Mouse (Mus musculus) thymus, adult 2 months (tissue): ENCODE results near the gene Vegfa. TPM values are rescaled to one million over a fixed set of nuclear protein-coding genes. Genes with fewer than 3 reads are reported as not detected.

Source experiments
- DNase-seq: peaks from one replicate; pipeline ENCODE4 v3.0.0; 2021
- H3K27ac ChIP-seq: fragments of 200-500 bp; 2 replicates; pipeline ENCODE4 v1.5.1; 2012; ENCODE audit warnings: low read length, control low read depth; ENCODE audit not compliant: control insufficient read depth, insufficient read depth
- H3K27me3 ChIP-seq: fragments of 200-500 bp; 2 replicates; pipeline ENCODE4 v1.6.1; 2012; ENCODE audit warnings: mild to moderate bottlenecking, low read length, moderate library complexity, mixed read lengths; ENCODE audit not compliant: control insufficient read depth, insufficient read depth
- H3K36me3 ChIP-seq: fragments of 200-500 bp; 2 replicates; pipeline ENCODE4 v1.6.1; 2012; ENCODE audit warnings: mild to moderate bottlenecking, low read length, moderate library complexity; ENCODE audit not compliant: control insufficient read depth, insufficient read depth
- H3K4me1 ChIP-seq: fragments of 200-500 bp; replicated peaks from 2 replicates; pipeline ENCODE4 v1.6.1; 2012; ENCODE audit warnings: low read length; ENCODE audit not compliant: control insufficient read depth, insufficient read depth
- H3K4me3 ChIP-seq: fragments of 200-500 bp; 2 replicates; pipeline ENCODE4 v1.5.1; 2012; ENCODE audit warnings: mild to moderate bottlenecking, low read length, control low read depth, moderate library complexity; ENCODE audit not compliant: control insufficient read depth, insufficient read depth
- CTCF ChIP-seq: fragments of 200-500 bp; IDR thresholded peaks from 2 replicates; pipeline ENCODE4 v1.5.1; 2012; ENCODE audit warnings: mild to moderate bottlenecking, control low read depth, low read length, moderate library complexity, borderline replicate concordance; ENCODE audit not compliant: control insufficient read depth, poor library complexity, insufficient read depth; ENCODE audit errors: extremely low read depth
- POLR2A ChIP-seq: fragments of 200-500 bp; IDR thresholded peaks from 2 replicates; pipeline ENCODE4 v1.6.1; 2012; ENCODE audit warnings: mild to moderate bottlenecking, low read length, control low read depth, moderate library complexity; ENCODE audit not compliant: control insufficient read depth, poor library complexity, insufficient read depth; ENCODE audit errors: extremely low read depth
- WGBS: fragments of 180-500 bp; shearing (Covaris S2); methylation state at CpG from one replicate; pipeline ENCODE4 v1.1.7; 2018; 5-methylcytosine and 5-hydroxymethylcytosine counted together
- polyA plus RNA-seq: library from polyadenylated mRNA; depleted of rRNA; stranded (reverse); fragments of >200 nt; gene quantifications from 2 replicates; pipeline ENCODE4 v1.2.3, GENCODE M21; 2012

Vegfa gene
- polyA plus RNA-seq, 1 experiment: 65.2 TPM

DNA sequence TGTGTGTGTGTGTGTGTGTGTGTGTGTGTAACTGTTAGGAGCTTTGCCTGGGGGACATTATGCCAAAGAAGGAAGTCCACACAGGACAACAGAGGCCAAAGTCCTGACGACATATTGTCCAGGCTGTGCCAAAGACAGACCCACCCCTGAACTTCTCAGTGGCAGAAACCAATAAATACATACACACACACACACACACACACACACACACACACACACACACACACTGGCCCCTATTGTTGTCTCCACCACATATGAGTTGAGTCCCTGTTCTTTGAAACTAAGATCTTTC is 44.0 kb upstream of the Vegfa start:
- WGBS: 67% methylated on average over 1 of the region's 1 CpGs
- no peak for TF ChIP-seq POLR2A
- TF ChIP-seq CTCF: no peak
- no peak overlapping the region for H3K4me3 ChIP-seq
- no peaks in the 10 kb centered on the region for H3K36me3 ChIP-seq
- no peak overlapping the region for H3K27ac ChIP-seq
- H3K4me1 ChIP-seq: peaks cover 22% of the 10 kb centered on the region
- no peaks in the 10 kb centered on the region for H3K27me3 ChIP-seq
- no peak for DNase-seq

DNA sequence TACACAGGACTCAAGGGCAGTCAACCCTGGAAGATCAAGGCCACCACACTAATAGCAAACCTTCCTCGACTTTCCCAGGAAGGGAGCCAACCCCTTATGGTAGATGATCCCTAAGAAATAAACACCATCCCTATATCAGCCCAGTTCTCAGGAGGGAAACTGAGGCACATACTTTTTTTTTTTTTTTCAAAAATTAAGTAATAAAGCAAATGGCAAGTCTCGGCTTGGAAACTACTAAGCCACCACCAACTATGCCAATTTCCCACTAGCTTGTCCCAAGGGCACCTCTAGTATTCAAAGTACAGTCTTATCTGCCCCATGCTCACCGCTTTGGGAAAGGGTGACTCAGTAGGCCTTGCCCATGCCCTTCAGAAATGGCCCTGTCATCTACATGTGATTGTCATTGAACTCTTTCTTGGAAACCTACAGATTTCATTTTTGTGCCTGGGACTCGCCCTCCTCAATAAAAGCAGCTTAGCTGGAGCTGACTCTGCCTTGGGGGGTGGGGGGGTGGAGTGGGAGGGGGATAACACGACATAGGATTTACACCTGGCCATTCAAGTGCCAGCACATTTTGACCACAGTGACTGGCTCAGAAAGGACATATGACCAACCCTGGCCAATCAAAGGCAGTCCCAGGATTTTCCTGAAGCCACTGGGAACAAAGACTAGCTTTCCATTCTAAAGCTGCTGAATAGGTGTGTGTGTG is 43.5 kb upstream of the Vegfa start:
- WGBS: 82% methylated on average over 5 of the region's 5 CpGs
- no peak for TF ChIP-seq CTCF
- no peak for TF ChIP-seq POLR2A
- no peaks in the 10 kb centered on the region for H3K36me3 ChIP-seq
- H3K4me1 ChIP-seq: peaks cover 22% of the 10 kb centered on the region
- no peaks in the 10 kb centered on the region for H3K27me3 ChIP-seq
- no peak overlapping the region for H3K27ac ChIP-seq
- no peak overlapping the region for H3K4me3 ChIP-seq
- no peak for DNase-seq

GRCm38 (mm10) chr17:46075116-46075485 is 42.9 kb upstream of the Vegfa start:
- no peaks in the 10 kb centered on the region for H3K27me3 ChIP-seq
- H3K27ac ChIP-seq: no peak overlapping the region
- TF ChIP-seq CTCF (peak; percentile 50; the same call in 1 of the 2 replicates), POLR2A (no peak)
- peak; percentile 68 for DNase-seq
- WGBS: 42% methylated on average over 3 of the region's 3 CpGs
- H3K4me3 ChIP-seq: no peak overlapping the region
- H3K4me1 ChIP-seq: peaks cover 22% of the 10 kb centered on the region
- no peaks in the 10 kb centered on the region for H3K36me3 ChIP-seq

GRCm38 (mm10) chr17:46074398-46075115 is 42.4 kb upstream of the Vegfa start:
- no peak for TF ChIP-seq POLR2A
- no peak for TF ChIP-seq CTCF

DNA sequence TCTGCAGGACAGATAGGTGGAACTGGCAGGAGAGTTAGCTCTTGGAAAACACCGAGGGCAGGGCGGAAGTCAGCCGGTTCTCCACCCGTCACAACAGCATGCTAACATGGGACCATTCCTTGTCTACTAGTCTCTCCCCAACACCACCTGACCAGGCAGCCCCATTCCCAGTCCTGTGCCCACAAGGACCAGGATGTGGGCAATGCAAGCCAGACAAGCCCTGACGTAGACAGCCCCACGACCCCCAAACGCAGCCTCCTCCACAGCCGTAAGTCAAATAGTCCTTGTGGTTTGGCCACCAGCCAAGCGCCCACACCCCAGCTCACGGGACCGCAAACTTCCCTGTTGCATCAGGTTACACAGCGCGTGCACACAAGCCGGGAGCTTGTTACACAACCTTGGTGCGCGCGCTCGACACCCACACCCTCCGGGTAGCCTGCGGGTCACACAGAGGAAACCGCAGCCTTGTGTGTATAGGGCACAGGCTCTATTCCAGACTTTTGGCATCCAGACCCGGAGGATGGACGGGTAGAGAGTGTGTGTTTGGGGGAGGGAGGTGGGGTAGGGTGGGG is 41.6 kb upstream of the Vegfa start:
- 1% methylated on average over 23 of the region's 23 CpGs for WGBS
- Histone ChIP-seq H3K4me1 (peaks cover 22% of the 10 kb centered on the region), H3K4me3 (peak overlapping the region; percentile 28), H3K36me3 (no peaks in the 10 kb centered on the region), H3K27me3 (no peaks in the 10 kb centered on the region), H3K27ac (no peak overlapping the region)
- TF ChIP-seq CTCF: no peak
- no peak for TF ChIP-seq POLR2A
- peak; percentile 87 for DNase-seq

More at GRCm38 (mm10) chr17:46074398-46075115, 42.4 kb upstream of the Vegfa start:
- Histone ChIP-seq H3K27ac (no peak overlapping the region), H3K4me3 (0 out of 2 replicates have a peak overlapping the region, but pooled peaks have one; percentile 28), H3K27me3 (no peaks in the 10 kb centered on the region), H3K4me1 (peaks cover 22% of the 10 kb centered on the region), H3K36me3 (no peaks in the 10 kb centered on the region)
- peak; percentile 28 for DNase-seq
- whole genome bisulfite sequencing: 4% methylated on average over 7 of the region's 7 CpGs

DNA sequence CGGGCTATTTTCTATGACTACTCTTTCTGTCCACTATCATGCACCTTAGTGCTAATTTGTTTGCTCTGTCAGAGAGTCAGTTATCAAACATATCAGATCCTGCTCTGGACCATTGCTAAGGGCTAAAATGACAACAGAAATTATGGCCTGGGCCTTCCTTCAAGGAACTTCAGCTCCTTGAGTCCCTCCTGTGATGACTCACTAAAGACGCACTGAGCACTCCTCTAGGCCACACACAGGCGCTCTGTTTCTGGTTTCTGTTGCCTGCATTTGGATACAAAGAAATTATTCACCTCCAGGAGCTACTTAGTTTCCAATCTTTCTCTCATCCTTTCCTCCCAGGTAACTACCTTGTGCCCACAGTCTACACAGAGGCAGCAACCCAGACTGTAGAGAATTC is 39.4 kb upstream of the Vegfa start:
- 91% methylated on average over 3 of the region's 3 CpGs for WGBS
- TF ChIP-seq CTCF (no peak), POLR2A (no peak)
- no peak for DNase-seq
- Histone ChIP-seq H3K27ac (no peak overlapping the region), H3K4me1 (peaks cover 22% of the 10 kb centered on the region), H3K36me3 (no peaks in the 10 kb centered on the region), H3K4me3 (no peak overlapping the region), H3K27me3 (no peaks in the 10 kb centered on the region)

DNA sequence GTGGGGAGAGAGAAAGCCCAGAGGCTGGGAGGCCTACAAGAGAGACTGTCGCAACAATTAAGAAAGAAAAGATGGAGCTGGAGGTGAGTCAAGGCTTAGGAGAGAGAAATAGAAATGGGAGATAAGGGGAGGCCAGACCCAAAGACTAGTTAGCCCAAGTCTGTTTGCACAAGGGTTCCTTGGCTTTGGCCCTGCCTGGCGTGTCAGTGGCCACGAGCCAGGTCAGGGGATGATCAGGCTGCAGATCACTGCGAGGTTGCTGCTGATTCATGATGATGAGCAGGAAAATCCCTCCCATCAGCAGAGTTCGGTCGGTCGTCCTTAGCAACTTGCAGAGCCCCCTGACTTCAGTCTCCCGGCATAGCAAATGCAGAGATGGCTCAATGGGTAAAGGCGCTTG is 37.9 kb upstream of the Vegfa start:
- H3K4me1 ChIP-seq: peaks cover 18% of the 10 kb centered on the region
- no peaks in the 10 kb centered on the region for H3K36me3 ChIP-seq
- no peaks in the 10 kb centered on the region for H3K27me3 ChIP-seq
- no peak for TF ChIP-seq POLR2A
- TF ChIP-seq CTCF: no peak
- DNase-seq: no peak
- no peak overlapping the region for H3K4me3 ChIP-seq
- no peak overlapping the region for H3K27ac ChIP-seq
- WGBS: 83% methylated on average over 9 of the region's 9 CpGs
